Mouse (Mus musculus) ES-E14 (cell line): ENCODE measurements around the gene Hoxa1. TPM values are rescaled to one million over a fixed set of nuclear protein-coding genes. Genes with fewer than 3 reads are reported as not detected.

ENCODE experiments used
- DNase-seq: peaks from one replicate; pipeline ENCODE4 v3.0.0-alpha.2; 2013; ENCODE audit warnings: low read depth, low spot score
- H3K27ac ChIP-seq: 2 replicates; pipeline ENCODE4 v1.5.1; 2012; ENCODE audit warnings: low read depth, mild to moderate bottlenecking, low read length, moderate library complexity, mixed read lengths; ENCODE audit not compliant: poor library complexity, insufficient read depth, severe bottlenecking
- H3K36me3 ChIP-seq: 2 replicates; pipeline ENCODE4 v1.6.1; 2012; ENCODE audit warnings: mild to moderate bottlenecking, low read length, moderate library complexity, mixed read lengths; ENCODE audit not compliant: control insufficient read depth, poor library complexity, insufficient read depth, severe bottlenecking
- H3K4me1 ChIP-seq, 2 experiments: fragments of 150-350 bp in 1 of 2; sonication (generic) in 1 of 2; 2 replicates each; pipeline ENCODE4 v1.6.1; 2012; ENCODE audit warnings: low read length in 2 of 2, mild to moderate bottlenecking in 1 of 2, mixed read lengths in 1 of 2; ENCODE audit not compliant: control insufficient read depth in 2 of 2, insufficient read depth in 2 of 2, poor library complexity in 1 of 2
- H3K4me3 ChIP-seq, 2 experiments: fragments of 150-350 bp in 1 of 2; sonication (generic) in 1 of 2; 2 replicates each; pipeline ENCODE4 v1.5.1; 2012; ENCODE audit warnings: low read length in 2 of 2, low read depth in 1 of 2, mild to moderate bottlenecking in 1 of 2, mixed read lengths in 1 of 2; ENCODE audit not compliant: insufficient read depth in 1 of 2, poor library complexity in 1 of 2, severe bottlenecking in 1 of 2
- H3K9ac ChIP-seq: 2 replicates; pipeline ENCODE4 v1.6.1; 2012; ENCODE audit warnings: low read depth, mild to moderate bottlenecking, low read length, mixed read lengths; ENCODE audit not compliant: poor library complexity, insufficient read depth, severe bottlenecking
- H3K9me3 ChIP-seq: fragments of 150-350 bp; sonication (generic); 2 replicates; pipeline ENCODE4 v1.6.1; 2012; ENCODE audit warnings: low read depth, mild to moderate bottlenecking, low read length; ENCODE audit not compliant: control insufficient read depth, insufficient read depth
- CHD2 ChIP-seq: IDR thresholded peaks from 2 replicates; pipeline ENCODE4 v1.6.1; 2014; ENCODE audit warnings: mild to moderate bottlenecking, low read depth, low read length, inconsistent platforms
- HCFC1 ChIP-seq: IDR thresholded peaks from 2 replicates; pipeline ENCODE4 v1.6.1; 2012; ENCODE audit warnings: low read length, inconsistent platforms, borderline replicate concordance; ENCODE audit not compliant: insufficient read depth
- MAFK ChIP-seq: IDR thresholded peaks from 2 replicates; pipeline ENCODE4 v1.6.1; 2014; ENCODE audit warnings: mild to moderate bottlenecking, low read depth, low read length, inconsistent platforms; ENCODE audit not compliant: insufficient read depth
- ZC3H11A ChIP-seq: IDR thresholded peaks from 2 replicates; pipeline ENCODE4 v1.6.1; 2012; ENCODE audit warnings: low read depth, mild to moderate bottlenecking, inconsistent platforms, low read length, borderline replicate concordance
- ZNF384 ChIP-seq: IDR thresholded peaks from 2 replicates; pipeline ENCODE4 v1.6.1; 2012; ENCODE audit warnings: low read depth, low read length, inconsistent platforms
- in situ Hi-C, 2 experiments: fragments of 600-800 bp; cut with MboI; formaldehyde crosslinking; loops; one replicate each; pipeline ENCODE4 v1.15.1; 2025; ENCODE audit warnings: low sequenced_read_pairs in 2 of 2, inconsistent platforms in 1 of 2; ENCODE audit not compliant: unreplicated experiment in 2 of 2
- total RNA-seq: library from RNA; depleted of rRNA; stranded (reverse); fragments of 300-350 nt; gene quantifications from 2 replicates; pipeline ENCODE4 v1.2.3, GENCODE M21; 2012

Gene Hoxa1
- total RNA-seq, 1 experiment = 3.5 TPM

DNA sequence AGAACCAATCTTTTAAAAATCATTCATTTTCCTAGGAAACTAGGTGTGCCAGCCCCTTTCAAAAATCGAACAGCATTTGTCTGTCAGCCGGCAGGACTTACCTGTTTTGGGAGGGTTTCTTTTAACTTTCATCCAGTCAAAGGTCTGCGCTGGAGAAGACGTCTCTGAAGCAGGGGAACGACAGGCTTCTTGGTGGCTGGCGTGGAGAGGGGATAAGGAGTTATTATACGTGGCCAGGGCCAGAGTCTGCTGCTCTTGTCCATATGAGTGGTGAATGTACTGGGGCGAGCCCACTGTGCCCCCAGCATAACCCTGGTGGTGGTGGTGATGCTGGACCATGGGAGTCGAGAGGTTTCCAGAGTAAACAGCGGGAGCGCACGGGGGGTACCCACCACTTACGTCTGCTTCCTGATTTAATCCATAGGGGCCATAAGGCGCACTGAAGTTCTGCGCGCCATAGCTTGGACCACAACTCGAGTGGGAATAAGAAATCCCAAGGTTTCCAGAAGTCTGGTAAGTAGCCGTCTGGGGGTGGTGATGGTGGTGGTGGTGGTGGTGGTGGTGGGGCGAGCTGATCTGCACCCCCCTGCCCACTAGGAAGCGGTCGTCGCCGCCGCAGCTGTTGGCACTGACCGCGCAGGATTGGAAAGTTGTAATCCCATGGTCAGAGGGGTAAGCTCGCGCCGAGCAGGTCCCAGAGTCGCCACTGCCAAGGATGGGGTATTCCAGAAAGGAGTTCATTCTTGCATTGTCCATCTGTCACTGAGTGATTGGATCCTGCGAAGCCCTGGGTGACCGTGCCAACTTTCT, 446 bp downstream of the Hoxa1 start:
- Histone ChIP-seq H3K27ac (no peak overlapping the region), H3K4me3 (peak overlapping the region; percentile 78 to 90), H3K4me1 (peaks cover 4 to 18% of the 10 kb centered on the region in 2 experiments; a peak in 1 of 4 replicates), H3K36me3 (no peaks in the 10 kb centered on the region), H3K9me3 (no peaks in the 10 kb centered on the region), H3K9ac (0 out of 2 replicates have a peak overlapping the region, but pooled peaks have one; percentile 26)
- in situ Hi-C loops = no loop called here
- no peak for DNase-seq
- TF ChIP-seq MAFK = no peak
- no peak for TF ChIP-seq HCFC1
- no peak for TF ChIP-seq ZNF384
- TF ChIP-seq ZC3H11A = no peak
- no peak for TF ChIP-seq CHD2

- Histone ChIP-seq H3K36me3 (no peaks in the 10 kb centered on the region), H3K4me1 (peaks cover 4 to 18% of the 10 kb centered on the region in 2 experiments; a peak in 1 of 4 replicates), H3K9ac (no peak overlapping the region; the same call in 1 of the 2 replicates), H3K27ac (no peak overlapping the region), H3K4me3 (no peak overlapping the region), H3K9me3 (no peaks in the 10 kb centered on the region)
- in situ Hi-C loops = no loop called here
- no peak for TF ChIP-seq HCFC1
- TF ChIP-seq ZC3H11A = no peak
- no peak for TF ChIP-seq CHD2
- no peak for TF ChIP-seq ZNF384
- TF ChIP-seq MAFK = no peak
- DNase-seq = no peak
Observed at GRCm38 (mm10) chr6:52156551-52157200, 1.4 kb downstream of the Hoxa1 start.

DNA sequence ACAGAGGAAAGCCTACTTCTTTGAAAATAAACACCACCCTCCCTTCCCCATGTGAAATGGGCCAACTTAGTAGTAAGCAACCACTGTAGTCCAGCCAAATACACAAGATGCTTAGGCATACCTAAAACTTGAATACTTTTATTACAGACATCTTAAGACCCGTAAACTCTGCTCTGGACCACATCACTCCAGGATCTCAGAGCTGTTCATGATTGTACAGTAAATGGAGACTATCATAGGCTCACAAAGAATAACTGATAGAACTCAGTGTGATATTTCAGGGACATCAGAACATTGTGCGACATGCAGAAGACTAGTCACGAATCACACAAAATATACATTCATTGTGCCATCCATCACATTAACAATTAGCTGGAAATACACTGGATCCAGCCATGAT, 2.6 kb downstream of the Hoxa1 start:
- no peaks in the 10 kb centered on the region for H3K36me3 ChIP-seq
- DNase-seq = no peak
- H3K4me3 ChIP-seq = no peak overlapping the region
- no peak for TF ChIP-seq HCFC1
- H3K9me3 ChIP-seq = no peaks in the 10 kb centered on the region
- H3K27ac ChIP-seq = no peak overlapping the region
- no peak overlapping the region for H3K9ac ChIP-seq
- in situ Hi-C loops = no loop called here
- peaks cover 4 to 17% of the 10 kb centered on the region in 2 experiments; a peak in 1 of 4 replicates for H3K4me1 ChIP-seq

- H3K27ac ChIP-seq = no peak overlapping the region
- DNase-seq = no peak
- no peak for TF ChIP-seq HCFC1
- TF ChIP-seq ZC3H11A = no peak
- TF ChIP-seq ZNF384 = no peak
- H3K4me3 ChIP-seq = no peak overlapping the region
- H3K9ac ChIP-seq = no peak overlapping the region
- H3K4me1 ChIP-seq = peaks cover 0 to 9% of the 10 kb centered on the region in 2 experiments; a peak in 1 of 4 replicates
- no peaks in the 10 kb centered on the region for H3K36me3 ChIP-seq
- no peaks in the 10 kb centered on the region for H3K9me3 ChIP-seq
- in situ Hi-C loops = no loop called here
Observed at GRCm38 (mm10) chr6:52154044-52154443, 4.1 kb downstream of the Hoxa1 start.
